Mouse (Mus musculus): ENCODE measurements around the gene Ccdc186.

DNA sequence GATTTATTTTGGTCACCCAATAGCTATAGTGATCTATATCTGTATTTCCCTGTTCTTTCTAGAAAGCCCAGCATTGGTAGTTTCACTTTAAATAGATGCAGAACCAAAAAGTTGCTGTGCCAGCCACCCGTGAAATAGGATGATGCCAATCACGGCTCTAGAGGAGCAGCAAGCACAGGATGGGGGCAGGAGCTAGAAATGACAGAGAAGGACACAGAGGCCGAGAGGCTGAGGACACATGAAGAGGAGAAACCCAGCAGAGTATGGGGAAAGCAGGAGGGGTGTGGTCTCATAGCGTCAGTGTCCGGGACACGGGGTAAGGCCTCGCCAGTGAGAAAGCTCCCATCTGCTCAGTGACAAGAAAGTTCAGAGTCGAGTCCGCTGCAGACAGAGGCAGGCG, 74.1 kb downstream of the Ccdc186 start:
- TF ChIP-seq CTCF (IDR thresholded peaks at IDR 0.05; ENCODE audit: extremely low read depth, insufficient read depth, insufficient read length, insufficient replicate concordance) = no peak
- no peak for TF ChIP-seq POLR2A (IDR thresholded peaks at IDR 0.05; ENCODE audit: low read depth, low read length)

Data from spleen, adult 2 months (tissue).